ENCODE assay signal across 12 mouse cellular contexts in genomic region chr3:10685501-10685951, GRCm38 (mm10).
A peak's percentile ranks its signal among the peaks of the same experiment; 100 is the strongest.
DNase-seq lines count a peak whose midpoint lies in the region; ATAC-seq and TF ChIP-seq lines count a peak whose summit lies in the region.
"Had no signal": no experiment of that assay in that cellular context is flagged by ENCODE, and none has a peak within 500 bp of the region (broad histone marks: within the 10 kb centered on the region; RNA-seq: fewer than 3 reads in every experiment).

No protein-coding gene starts in this region.

- no peaks in the 10 kb centered on the region for H3K27me3 ChIP-seq in hindbrain, embryonic 15.5 days
- no peaks in the 10 kb centered on the region for H3K27me3 ChIP-seq in hindbrain, embryonic 11.5 days (ENCODE audit: control insufficient read depth, insufficient read depth, low read length)
- peaks cover 4% of the 10 kb centered on the region for H3K27me3 ChIP-seq in Patski
- H3K27me3 ChIP-seq in embryonic facial prominence, embryonic 15.5 days, result no peaks in the 10 kb centered on the region

- 0 out of 2 replicates have a peak overlapping the region, but pooled peaks have one; percentile 3 for H3K27ac ChIP-seq in hindbrain, embryonic 15.5 days (replicated peaks)
- H3K27ac ChIP-seq in hindbrain, embryonic 11.5 days (ENCODE audit: low read depth, low read length), result no peak overlapping the region
- no peak overlapping the region; the same call in 1 of the 2 replicates for H3K27ac ChIP-seq in embryonic facial prominence, embryonic 15.5 days (replicated peaks)

- CTCF ChIA-PET in Patski (lab: Charles Lee), result no interaction called here

- H3K9ac ChIP-seq in hindbrain, embryonic 15.5 days, result no peak overlapping the region
- no peak overlapping the region for H3K9ac ChIP-seq in hindbrain, embryonic 11.5 days (ENCODE audit: low read depth, low read length)
- no peak overlapping the region for H3K9ac ChIP-seq in embryonic facial prominence, embryonic 15.5 days
- H3K9ac ChIP-seq: liver, postnatal 0 days had no signal

- 47% methylated on average over 4 of the region's 4 CpGs for WGBS in hindbrain, embryonic 15.5 days
- 62% methylated on average over 4 of the region's 4 CpGs for WGBS in hindbrain, embryonic 11.5 days
- WGBS in embryonic facial prominence, embryonic 15.5 days, result 22% methylated on average over 4 of the region's 4 CpGs

- no peak overlapping the region for H3K4me2 ChIP-seq in hindbrain, embryonic 15.5 days
- no peak overlapping the region for H3K4me2 ChIP-seq in hindbrain, embryonic 11.5 days (replicated peaks; ENCODE audit: low read depth, low read length)
- peak overlapping the region; percentile 8; the same call in 1 of the 2 replicates for H3K4me2 ChIP-seq in embryonic facial prominence, embryonic 15.5 days (replicated peaks)

- no peaks in the 10 kb centered on the region for H3K9me3 ChIP-seq in hindbrain, embryonic 15.5 days
- H3K9me3 ChIP-seq in hindbrain, embryonic 11.5 days (ENCODE audit: control insufficient read depth, low read length), result no peaks in the 10 kb centered on the region
- no peaks in the 10 kb centered on the region for H3K9me3 ChIP-seq in embryonic facial prominence, embryonic 15.5 days (replicated peaks)

- H3K4me1 ChIP-seq in hindbrain, embryonic 15.5 days (replicated peaks), result peaks cover 10% of the 10 kb centered on the region
- no peaks in the 10 kb centered on the region for H3K4me1 ChIP-seq in hindbrain, embryonic 11.5 days (replicated peaks; ENCODE audit: control insufficient read depth, insufficient read depth, low read length)
- H3K4me1 ChIP-seq in embryonic facial prominence, embryonic 15.5 days, result 0 out of 2 replicates have a peak, but pooled peaks cover 6% of the 10 kb centered on the region

- no peaks in the 10 kb centered on the region for H3K36me3 ChIP-seq in hindbrain, embryonic 15.5 days
- H3K36me3 ChIP-seq in hindbrain, embryonic 11.5 days (ENCODE audit: control insufficient read depth, insufficient read depth, low read length), result no peaks in the 10 kb centered on the region
- H3K36me3 ChIP-seq in embryonic facial prominence, embryonic 15.5 days, result no peaks in the 10 kb centered on the region

- ATAC-seq in hindbrain, embryonic 15.5 days (ENCODE audit: low FRiP score, low read depth), result peak; percentile 75
- no peak for ATAC-seq in hindbrain, embryonic 11.5 days (ENCODE audit: low FRiP score)
- ATAC-seq in Patski, result peak; percentile 3
- no peak for ATAC-seq in embryonic facial prominence, embryonic 15.5 days (ENCODE audit: insufficient number of reproducible peaks, low FRiP score, low TSS enrichment, low read depth)
- no peak for ATAC-seq in megakaryocyte, adult 5-6 weeks (ENCODE audit: poor library complexity, severe bottlenecking)
- ATAC-seq: liver, postnatal 0 days had no signal

- in situ Hi-C loops in Patski (cut with MboI; ENCODE audit: low pct_unique_long_range_greater_than_20kb), result loop anchor here (10.0 kb wide), 1 partner anchor 281 kb away; no protein-coding TSS in a partner anchor

- no peak overlapping the region for H3K4me3 ChIP-seq in hindbrain, embryonic 15.5 days
- no peak overlapping the region for H3K4me3 ChIP-seq in hindbrain, embryonic 11.5 days (ENCODE audit: low read depth, low read length)
- H3K4me3 ChIP-seq in embryonic facial prominence, embryonic 15.5 days (replicated peaks), result no peak overlapping the region
- H3K4me3 ChIP-seq: erythroblast, embryonic 14.5 days had no signal

- no peak for TF ChIP-seq CTCF in Patski (IDR thresholded peaks at IDR 0.05)

- DNase-seq in hindbrain, embryonic 11.5 days (ENCODE audit: low spot score), result no peak
- no peak for DNase-seq in Patski (ENCODE audit: low read depth, low spot score)
- peak; percentile 60 for DNase-seq in layer of hippocampus, adult 9-11 months
- no peak for DNase-seq in gastrocnemius, postnatal 10 days
- DNase-seq in lung, postnatal 4 days, result no peak
- DNase-seq: heart, adult 11 months; thymus, adult 18-20 months had no signal

- POLR2A ChIA-PET in Patski (lab: Charles Lee), result no interaction called here

Comparison
In these comparisons a context has a peak if more than half of its experiments do, and no peak if none do; other contexts are left out.
1. ATAC-seq: peak in hindbrain, embryonic 15.5 days (single experiment) and Patski (single experiment); none in hindbrain, embryonic 11.5 days (single experiment), embryonic facial prominence, embryonic 15.5 days (single experiment) and megakaryocyte, adult 5-6 weeks (single experiment).